8 mouse cellular contexts compared by ENCODE assay signal in the genomic region with DNA sequence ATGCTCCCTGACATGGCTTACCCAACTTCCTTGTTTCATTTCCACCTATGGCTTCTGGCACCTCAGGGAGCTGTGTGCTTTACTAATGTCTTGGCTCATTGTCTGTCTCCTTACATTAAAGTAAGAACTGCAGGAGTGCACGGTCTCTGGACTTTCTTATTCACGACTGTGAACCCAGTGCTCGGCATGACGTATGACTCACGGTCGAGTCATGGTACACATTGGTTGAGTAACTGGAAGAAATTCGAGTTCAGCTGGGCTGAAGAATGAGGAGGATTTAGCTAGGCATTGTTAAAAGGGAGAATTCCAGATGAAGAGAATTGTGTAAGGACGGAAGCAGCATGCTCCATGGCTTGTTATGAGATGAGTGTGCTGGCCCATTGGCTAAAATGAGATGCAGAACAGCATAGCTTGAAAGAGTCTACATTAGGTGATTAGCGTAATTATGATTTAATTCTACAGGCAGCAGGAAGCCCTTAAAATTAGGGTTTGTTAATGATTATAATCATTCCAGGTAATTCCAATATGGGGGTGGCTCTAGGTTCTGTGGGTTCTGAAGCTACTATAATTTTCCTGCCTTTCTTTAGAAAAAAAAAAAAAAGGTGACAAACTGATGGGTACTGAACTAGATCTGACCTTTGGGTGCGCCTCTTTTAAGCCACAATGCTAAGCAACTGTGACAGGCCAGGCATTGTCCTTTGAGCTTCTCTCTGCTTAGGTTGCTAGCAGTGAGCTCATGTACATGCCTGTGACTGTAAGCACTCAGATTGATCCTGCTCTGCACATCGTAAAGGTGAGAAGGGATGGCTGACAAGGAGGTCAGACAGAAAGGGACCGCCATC.
DNase-seq lines count a peak whose midpoint lies in the region; ATAC-seq lines count a peak whose summit lies in the region.
"Had no signal": no experiment of that assay in that cellular context is flagged by ENCODE, and none has a peak within 500 bp of the region (broad histone marks: within the 10 kb centered on the region; RNA-seq: fewer than 3 reads in every experiment).

No protein-coding gene starts in this region.

- no peaks in the 10 kb centered on the region for H3K27me3 ChIP-seq in liver, embryonic 11.5 days (replicated peaks; ENCODE audit: control insufficient read depth, insufficient read depth, low read length)
- H3K27me3 ChIP-seq in forebrain, embryonic 16.5 days (replicated peaks; ENCODE audit: control insufficient read depth, insufficient read depth, low read length) = no peaks in the 10 kb centered on the region

- 79% methylated on average over 12 of the region's 12 CpGs for WGBS in liver, embryonic 11.5 days
- WGBS in forebrain, embryonic 16.5 days = 47% methylated on average over 12 of the region's 12 CpGs

- no peak overlapping the region for H3K9ac ChIP-seq in liver, embryonic 11.5 days (ENCODE audit: low read depth, low read length)
- no peak overlapping the region for H3K9ac ChIP-seq in forebrain, embryonic 16.5 days (replicated peaks; ENCODE audit: low read depth, low read length)

- no peak for DNase-seq in liver, embryonic 11.5 days (ENCODE audit: low spot score)
- DNase-seq in liver = no peak
- DNase-seq in ZHBTc4 (ENCODE audit: low read depth, low spot score) = peak; percentile 30
- peak; percentile 56 for DNase-seq in retina, postnatal 1 day
- no peak for DNase-seq in ovary, postnatal 14 days (ENCODE audit: low spot score)
- DNase-seq: spleen, adult 18-20 months had no signal

- H3K4me1 ChIP-seq in liver, embryonic 11.5 days (replicated peaks; ENCODE audit: control insufficient read depth, insufficient read depth, low read length) = peaks cover 6% of the 10 kb centered on the region
- H3K4me1 ChIP-seq in forebrain, embryonic 16.5 days (replicated peaks; ENCODE audit: control insufficient read depth, insufficient read depth, low read length) = peaks cover 18% of the 10 kb centered on the region

- no peaks in the 10 kb centered on the region for H3K36me3 ChIP-seq in liver, embryonic 11.5 days (ENCODE audit: control insufficient read depth, insufficient read depth, low read length)
- H3K36me3 ChIP-seq in forebrain, embryonic 16.5 days (ENCODE audit: control insufficient read depth, insufficient read depth) = no peaks in the 10 kb centered on the region

- H3K4me3 ChIP-seq in liver, embryonic 11.5 days (ENCODE audit: low read depth, low read length) = no peak overlapping the region
- H3K4me3 ChIP-seq in forebrain, embryonic 16.5 days (replicated peaks; ENCODE audit: low read length) = no peak overlapping the region

- peak overlapping the region; percentile 85 for H3K27ac ChIP-seq in liver, embryonic 11.5 days (ENCODE audit: low read depth, low read length)
- peak overlapping the region; percentile 29 for H3K27ac ChIP-seq in forebrain, embryonic 16.5 days (ENCODE audit: low read length)

- ATAC-seq in liver, embryonic 11.5 days (replicated peaks; ENCODE audit: low FRiP score) = no peak
- ATAC-seq in forebrain, embryonic 16.5 days = peak; percentile 24; the same call in 1 of the 2 replicates
- no peak for ATAC-seq in monocyte, adult 5-6 weeks (replicated peaks; ENCODE audit: insufficient number of reproducible peaks, low FRiP score, low TSS enrichment, poor library complexity, severe bottlenecking)

- no peaks in the 10 kb centered on the region for H3K9me3 ChIP-seq in liver, embryonic 11.5 days (ENCODE audit: control insufficient read depth, low read length)
- no peaks in the 10 kb centered on the region for H3K9me3 ChIP-seq in forebrain, embryonic 16.5 days (ENCODE audit: control insufficient read depth, low read length)

- H3K4me2 ChIP-seq in liver, embryonic 11.5 days = peak overlapping the region; percentile 18; the same call in 1 of the 2 replicates
- peak overlapping the region; percentile 35; the same call in 1 of the 2 replicates for H3K4me2 ChIP-seq in forebrain, embryonic 16.5 days (ENCODE audit: low read length)

Comparison
In these comparisons a context has a peak if more than half of its experiments do, and no peak if none do; other contexts are left out.
1. DNase-seq: peak in ZHBTc4 (single experiment) and retina, postnatal 1 day (single experiment); none in liver, embryonic 11.5 days (single experiment), liver (single experiment) and ovary, postnatal 14 days (single experiment).